Mouse (Mus musculus) spleen, postnatal 14 days (tissue): Measurements from ENCODE around the gene Tenm4.

Experiments
- DNase-seq, 2 experiments: peaks; one replicate each; pipeline ENCODE4 v3.0.0; 2021 to 2022; ENCODE audit warnings: low spot score in 2 of 2

Gene Tenm4

DNA sequence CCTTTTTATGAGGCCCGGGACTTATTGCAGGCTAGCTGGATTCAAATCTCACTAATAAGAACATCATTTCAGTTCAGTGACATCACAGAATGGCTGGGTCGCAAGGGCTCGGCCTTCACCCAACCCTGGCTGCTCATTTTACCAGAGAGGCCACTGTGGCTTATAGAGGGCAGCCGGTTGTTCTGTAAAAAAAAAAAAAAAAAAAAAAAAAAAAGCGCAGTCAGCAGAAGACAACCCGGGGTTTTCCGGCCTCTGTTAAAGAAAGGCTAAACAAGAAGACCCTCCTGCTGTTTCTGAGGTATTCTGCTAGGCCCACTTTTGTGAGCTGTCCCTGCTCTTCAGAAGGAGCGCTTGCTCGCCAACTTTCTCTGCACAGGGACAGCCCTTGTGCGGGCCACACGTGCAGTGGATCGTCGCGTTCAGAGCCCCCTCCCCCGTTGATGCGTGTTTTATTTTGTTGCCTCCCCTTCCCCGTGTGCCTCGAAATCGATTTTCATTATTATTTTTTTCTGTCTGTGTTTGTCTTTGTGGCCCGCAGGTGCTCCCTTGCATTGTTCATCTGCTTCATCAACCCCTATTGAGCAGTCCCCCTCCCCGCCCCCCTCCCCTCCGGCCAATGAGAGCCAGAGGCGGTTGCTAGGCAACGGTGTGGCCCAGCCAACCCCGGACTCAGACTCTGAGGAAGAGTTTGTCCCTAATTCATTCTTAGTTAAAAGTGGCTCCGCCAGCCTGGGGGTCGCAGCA lies 472.6 kb downstream of the Tenm4 start:
- no peak for DNase-seq

- DNase-seq = no peak
Observed at GRCm38 (mm10) chr7:96644205-96644531, 473.1 kb downstream of the Tenm4 start.

- no peak for DNase-seq
Observed at GRCm38 (mm10) chr7:96647657-96648056, 476.6 kb downstream of the Tenm4 start.

GRCm38 (mm10) chr7:96648606-96649005 lies 477.6 kb downstream of the Tenm4 start:
- no peak for DNase-seq

DNA sequence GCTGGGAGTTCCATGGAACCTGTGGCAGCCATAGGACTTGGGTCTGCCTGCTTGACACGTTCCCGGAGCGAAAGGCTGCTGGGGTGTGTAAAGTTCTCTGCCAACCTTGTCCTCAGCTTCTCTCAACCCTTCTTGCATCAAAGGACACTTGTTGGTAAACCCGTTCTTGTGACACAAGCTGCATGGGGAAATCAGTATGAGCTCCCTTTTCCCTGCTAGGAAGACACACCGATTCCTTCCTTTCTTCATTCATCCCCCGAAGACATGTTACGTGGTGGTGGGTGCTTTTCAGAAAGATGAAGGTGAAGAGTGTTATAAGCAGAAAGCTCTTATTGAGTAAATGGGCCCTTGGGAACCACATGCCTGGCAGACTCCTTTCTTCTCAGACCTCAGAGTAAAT lies 478.1 kb downstream of the Tenm4 start:
- DNase-seq = no peak

DNA sequence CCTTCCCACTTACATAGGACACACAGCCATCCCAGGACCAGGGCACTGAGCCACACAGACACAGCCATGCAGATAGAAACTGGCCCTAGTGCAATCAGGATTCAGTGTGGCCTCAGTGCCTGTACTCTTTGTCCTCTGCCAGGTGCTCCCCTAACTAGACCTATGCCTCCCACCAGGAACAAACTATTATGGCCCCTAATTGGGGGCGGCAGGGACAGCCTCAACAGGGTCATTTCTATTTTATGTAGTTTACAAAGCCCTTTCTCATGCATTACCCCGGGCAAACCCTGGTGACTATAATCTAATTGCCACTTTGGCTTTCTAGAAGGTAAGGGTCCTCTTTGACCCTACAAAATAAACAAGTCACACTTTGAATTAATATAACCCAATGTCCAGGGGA lies 479.4 kb downstream of the Tenm4 start:
- DNase-seq = no peak

DNA sequence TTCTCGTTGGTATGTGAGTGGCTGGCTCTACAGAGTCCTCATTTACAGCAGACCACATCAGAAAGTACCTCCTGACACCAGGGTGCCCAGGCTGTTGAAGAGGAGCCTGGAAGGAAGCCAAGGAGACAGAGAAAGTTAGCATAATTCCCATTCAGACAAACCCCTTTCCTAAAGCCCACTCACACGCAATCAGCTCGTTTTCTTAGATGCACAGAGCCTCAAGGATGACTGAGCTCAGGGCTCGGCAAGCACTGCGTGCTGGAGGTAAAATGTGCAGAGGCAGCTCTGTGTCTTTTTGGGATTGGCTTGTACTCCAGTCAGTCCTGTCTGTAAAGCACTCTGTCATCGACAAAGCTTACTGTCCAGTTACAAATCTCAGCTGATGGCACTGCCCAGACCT lies 480.0 kb downstream of the Tenm4 start:
- DNase-seq = no peak

DNA sequence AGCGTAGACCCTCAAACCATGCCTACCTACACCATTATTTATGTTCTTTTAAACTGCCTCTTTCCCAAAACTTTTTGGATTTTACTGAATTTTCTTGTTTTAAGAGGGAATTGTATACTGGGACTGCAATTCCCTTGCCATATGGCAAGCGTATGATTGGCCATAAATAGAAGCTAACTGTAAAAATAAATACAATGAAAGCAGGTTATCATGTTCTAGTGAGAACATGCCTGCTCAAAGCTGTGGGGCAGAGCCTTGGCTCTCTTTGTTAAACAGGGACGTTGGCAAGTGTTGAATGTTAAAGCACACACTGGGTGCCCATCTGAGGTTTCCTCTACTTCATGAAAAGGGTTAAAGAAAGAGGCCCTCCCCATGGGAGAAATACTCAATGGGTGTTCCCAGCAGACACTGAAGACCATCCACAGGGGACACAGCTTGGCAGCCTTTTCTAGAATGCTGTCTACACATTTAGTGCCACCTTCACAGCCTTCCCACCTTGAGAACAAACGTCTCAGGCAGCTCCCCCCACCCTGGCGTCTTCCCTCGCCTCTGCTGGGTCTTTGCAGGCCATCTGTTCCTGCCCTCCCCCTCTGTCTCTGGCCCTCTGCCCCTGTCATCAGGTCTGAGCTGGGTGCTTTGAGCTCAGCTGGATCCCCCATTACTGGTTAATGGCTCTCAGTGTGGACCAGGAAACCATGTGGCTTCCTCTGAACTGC lies 480.7 kb downstream of the Tenm4 start:
- DNase-seq = no peak

DNA sequence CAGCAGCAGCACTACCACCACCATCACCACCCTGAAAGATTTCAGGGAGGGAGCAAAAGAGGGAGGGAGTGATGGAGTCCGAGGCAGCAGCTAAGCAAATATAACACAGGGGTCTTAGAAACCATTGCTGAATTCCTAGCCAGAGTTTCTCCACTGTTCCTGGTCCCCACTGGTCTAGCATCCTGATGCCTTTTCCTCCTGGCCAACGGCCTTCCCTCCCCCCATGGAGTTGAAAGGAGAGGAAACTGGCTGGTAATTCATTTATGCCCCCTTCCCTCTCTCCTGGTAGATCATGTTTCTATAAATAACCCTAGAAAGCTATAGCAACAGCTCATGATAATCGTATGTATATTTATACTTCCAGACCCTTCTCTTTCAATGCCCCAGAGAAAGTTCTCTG lies 481.8 kb downstream of the Tenm4 start:
- DNase-seq = no peak

DNA sequence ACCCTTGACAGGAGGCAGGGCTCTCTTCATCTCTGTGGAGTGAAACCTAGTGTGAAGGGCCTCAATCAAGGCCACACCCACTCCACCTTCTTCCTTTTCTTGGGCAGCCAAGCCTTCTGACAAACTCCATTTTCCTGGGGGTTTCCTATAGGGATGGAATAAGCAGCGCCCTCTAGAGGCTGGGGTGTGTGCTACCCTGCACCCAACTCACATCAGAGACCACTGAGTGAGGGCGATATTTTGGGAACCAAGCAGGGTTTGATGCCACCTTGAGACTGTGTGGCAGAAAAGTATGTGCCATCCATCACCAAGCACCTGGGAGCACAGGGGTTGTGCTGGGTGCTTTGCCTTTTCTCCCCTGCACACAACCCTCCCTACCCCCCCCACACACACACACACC lies 483.2 kb downstream of the Tenm4 start:
- no peak for DNase-seq

DNA sequence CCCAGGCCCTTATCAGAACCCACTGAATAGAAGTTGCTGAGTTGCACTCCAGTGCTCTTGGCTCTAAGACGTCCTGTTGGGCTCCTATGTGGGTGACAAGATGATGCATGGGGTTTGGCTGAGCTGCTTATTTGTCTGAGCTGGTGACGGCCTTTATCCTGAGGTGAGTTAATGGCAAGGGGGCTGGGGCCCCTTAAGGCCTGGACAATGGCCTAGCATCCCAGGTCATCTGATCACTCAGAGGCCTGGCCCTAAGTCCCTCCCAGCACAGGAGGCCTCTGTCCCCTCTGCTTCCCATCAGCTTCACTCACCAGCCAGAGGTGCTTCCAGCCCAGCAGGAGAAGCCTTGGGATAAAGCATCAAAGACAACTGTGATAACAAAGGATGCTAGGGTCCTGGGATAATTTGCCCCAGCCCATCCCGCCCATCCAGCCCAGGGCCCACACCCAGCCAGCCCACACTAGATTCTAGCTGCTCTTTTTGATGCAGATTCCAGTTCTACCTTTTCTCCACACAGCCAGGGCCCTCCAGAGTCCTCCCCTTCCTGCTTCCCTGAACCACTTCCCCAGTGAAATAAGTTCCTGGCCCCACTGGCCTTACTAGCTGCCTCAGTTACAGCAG lies 484.2 kb downstream of the Tenm4 start:
- no peak for DNase-seq

DNA sequence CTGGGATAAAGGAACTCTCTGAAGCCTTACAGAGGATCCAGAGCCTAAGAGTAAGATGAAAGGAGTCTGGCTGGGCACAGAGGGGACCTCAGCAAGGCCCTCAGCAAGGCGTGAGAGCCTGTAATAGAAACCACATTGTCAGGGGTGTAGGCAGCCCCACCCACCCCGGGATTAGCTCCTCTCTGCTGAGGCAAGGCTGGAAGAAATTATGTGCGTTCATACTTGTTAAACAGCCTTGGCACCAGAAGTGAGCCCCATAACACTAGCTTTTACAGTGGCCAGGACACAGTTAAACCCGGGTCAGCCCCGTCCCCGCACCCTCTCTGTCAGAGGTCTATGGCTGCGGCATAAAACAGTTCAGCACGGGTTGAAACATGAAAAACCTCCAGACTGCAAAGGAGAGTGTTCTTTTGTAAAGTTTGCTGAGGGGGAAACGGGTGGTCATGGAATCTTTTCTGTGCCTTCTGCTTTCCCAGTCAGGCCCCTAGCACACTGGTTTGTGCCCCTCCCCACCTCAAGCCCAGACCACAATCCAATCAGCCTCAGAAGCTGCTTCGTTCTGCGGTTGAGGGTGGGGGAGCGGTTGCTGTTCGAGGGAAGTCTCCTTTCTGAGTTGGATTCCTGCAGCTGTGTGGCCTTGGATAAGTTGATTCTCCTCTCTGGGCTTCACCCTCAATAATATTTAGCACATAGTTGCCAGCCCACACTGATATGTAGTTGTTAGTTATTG lies 486.2 kb downstream of the Tenm4 start:
- no peak for DNase-seq

GRCm38 (mm10) chr7:96657857-96658580 lies 487.0 kb downstream of the Tenm4 start:
- no peak for DNase-seq

DNA sequence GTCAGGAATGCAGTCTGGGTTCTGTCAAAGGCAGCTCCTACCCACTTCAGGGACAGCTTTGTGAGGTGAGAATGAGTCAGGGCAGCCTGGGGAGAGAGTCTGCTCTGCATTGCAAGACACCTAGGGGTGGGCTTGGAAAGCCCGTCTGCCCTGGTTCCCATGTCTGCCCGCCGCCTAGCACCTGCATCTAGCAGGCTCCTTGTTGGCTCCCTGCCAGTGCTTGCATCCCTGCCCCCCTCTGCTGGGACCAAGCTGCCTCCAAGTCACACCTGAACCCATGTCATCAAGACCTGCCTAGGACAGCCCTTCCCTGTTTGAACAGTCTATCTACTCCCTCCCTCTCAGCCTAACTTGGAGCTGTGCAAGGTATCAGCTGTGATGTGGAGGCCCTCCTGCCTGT lies 489.9 kb downstream of the Tenm4 start:
- no peak for DNase-seq

DNA sequence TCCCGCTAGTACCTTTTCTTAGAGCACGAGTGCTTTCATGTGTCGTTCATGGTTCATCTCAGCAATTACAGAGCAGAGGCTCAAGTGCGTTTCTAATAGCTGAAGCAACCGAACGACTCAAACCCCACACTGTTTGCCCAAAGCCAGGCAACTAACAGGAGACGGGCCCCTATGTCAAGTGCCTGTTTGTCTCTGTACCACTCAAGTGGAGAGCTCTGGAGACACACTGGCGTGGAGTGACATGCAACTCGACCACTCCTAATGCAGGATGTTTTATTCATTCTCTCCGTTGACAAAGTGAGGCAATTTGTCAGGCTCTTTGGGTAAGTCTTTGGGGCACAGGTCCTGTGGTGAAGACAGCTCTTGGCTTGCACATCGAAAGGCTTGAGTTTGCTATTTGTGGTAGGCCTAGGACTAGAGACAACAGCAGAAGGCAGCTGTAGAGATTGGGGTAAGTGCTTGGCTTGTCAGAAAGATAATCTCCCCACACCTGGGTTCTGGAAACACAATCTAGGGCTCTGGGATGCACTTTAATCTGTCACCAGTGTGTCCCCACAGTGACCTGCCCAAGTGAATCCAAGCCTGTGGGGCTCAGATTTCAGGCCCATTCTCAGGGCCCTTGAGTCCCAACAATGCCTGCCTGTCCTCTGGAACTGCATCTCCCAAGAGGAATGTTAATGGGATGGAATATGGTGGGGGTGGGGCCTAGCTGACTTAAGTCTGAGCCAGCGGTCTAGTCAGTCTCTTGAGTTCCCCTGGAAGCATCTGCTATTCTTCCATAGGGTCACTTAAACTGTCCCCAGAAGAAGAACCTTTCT lies 490.5 kb downstream of the Tenm4 start:
- DNase-seq = no peak

DNA sequence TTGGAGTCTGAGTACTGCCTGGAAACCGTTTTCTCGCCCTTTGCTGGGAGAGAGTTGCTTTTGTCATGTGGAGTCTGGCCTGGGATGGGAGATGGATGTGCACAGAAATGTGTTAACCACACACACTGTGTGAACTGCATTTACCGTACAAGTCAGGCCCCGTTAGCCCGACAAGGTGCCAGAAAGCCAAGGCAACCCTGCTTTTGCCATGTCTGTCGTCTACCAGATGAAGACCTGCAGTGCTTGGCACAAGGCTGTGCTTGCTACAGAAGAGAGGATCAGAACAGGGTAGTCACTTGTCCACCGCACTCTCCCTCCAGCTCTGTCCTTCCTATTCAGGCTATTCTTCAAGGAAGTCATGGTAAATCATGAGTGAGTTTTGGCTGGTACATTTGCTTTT lies 492.3 kb downstream of the Tenm4 start:
- DNase-seq = no peak

GRCm38 (mm10) chr7:96666366-96666896 lies 495.4 kb downstream of the Tenm4 start:
- no peak for DNase-seq

- no peak for DNase-seq
Observed at GRCm38 (mm10) chr7:96667688-96668087, 496.6 kb downstream of the Tenm4 start.

DNA sequence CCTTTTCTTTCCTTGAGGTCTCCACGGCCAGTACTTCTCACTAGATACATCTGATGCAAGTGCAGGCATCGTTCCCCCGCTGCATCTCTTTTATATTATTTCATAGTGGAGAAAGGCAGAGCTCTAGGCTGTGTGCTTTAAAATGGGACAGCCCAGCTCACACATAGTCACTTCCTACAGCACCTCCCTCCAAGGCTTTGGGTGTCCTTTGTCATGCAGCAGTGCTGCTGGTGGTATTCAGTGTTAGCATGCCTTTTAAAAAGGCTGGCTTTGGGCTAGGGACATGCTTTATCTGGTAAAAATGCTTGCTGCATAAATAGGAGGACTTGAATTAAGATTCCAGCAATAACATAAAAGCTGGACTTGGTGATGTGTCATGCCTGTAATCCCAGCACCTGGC lies 499.0 kb downstream of the Tenm4 start:
- no peak for DNase-seq

GRCm38 (mm10) chr7:96672322-96672914 lies 501.4 kb downstream of the Tenm4 start:
- DNase-seq = no peak
